Mouse (Mus musculus): Measurements from ENCODE around the gene Gfod2. TPM values are rescaled to one million over a fixed set of nuclear protein-coding genes. Genes with fewer than 3 reads are reported as not detected.

Gene Gfod2
- 38.0 and 49.3 TPM in 2 replicates for polyA plus RNA-seq (2014; fragmentation: Nextera tagmentation; extraction: Ambion mirVana)

GRCm38 (mm10) chr8:105758277-105759108, at the start of gene Gfod2:
TSS of gene Gfod2 (minus strand) at chr8:105758664.
- Histone ChIP-seq H3K9me3 (ENCODE audit: control insufficient read depth, low read length) (no peaks in the 10 kb centered on the region), H3K9ac (ENCODE audit: low read length) (peak within 1 kb of the TSS; percentile 91), H3K4me3 (ENCODE audit: low read depth, low read length) (peak within 1 kb of the TSS; percentile 90), H3K4me1 (replicated peaks; ENCODE audit: control insufficient read depth, insufficient read depth, low read length) (peaks cover 2% of the 10 kb centered on the region; the same call in 1 of the 2 replicates), H3K27ac (ENCODE audit: low read depth, low read length) (peak within 1 kb of the TSS; percentile 66; the same call in 1 of the 2 replicates), H3K27me3 (ENCODE audit: control insufficient read depth, insufficient read depth, low read length) (no peaks in the 10 kb centered on the region), H3K4me2 (ENCODE audit: low read depth, low read length, severe bottlenecking) (peak within 1 kb of the TSS; percentile 80), H3K36me3 (ENCODE audit: control insufficient read depth, insufficient read depth, low read length) (no peaks in the 10 kb centered on the region)
- peak; percentile 99 for DNase-seq (ENCODE audit: low spot score)
- peak; percentile 97 for ATAC-seq (replicated peaks; ENCODE audit: low FRiP score)
- 4% methylated on average over 57 of the region's 57 CpGs for WGBS

GRCm38 (mm10) chr8:105807766-105808165, 49.3 kb upstream of the Gfod2 start:
- no peak overlapping the region for H3K27ac ChIP-seq (ENCODE audit: low read depth, low read length)
- no peaks in the 10 kb centered on the region for H3K36me3 ChIP-seq (ENCODE audit: control insufficient read depth, insufficient read depth, low read length)
- H3K9ac ChIP-seq (ENCODE audit: low read length) = no peak overlapping the region
- no peaks in the 10 kb centered on the region for H3K4me1 ChIP-seq (replicated peaks; ENCODE audit: control insufficient read depth, insufficient read depth, low read length)
- no peak overlapping the region for H3K4me3 ChIP-seq (ENCODE audit: low read depth, low read length)
- WGBS = 91% methylated on average over 5 of the region's 5 CpGs
- no peak overlapping the region for H3K4me2 ChIP-seq (ENCODE audit: low read depth, low read length, severe bottlenecking)
- DNase-seq (ENCODE audit: low spot score) (no peak), ATAC-seq (replicated peaks; ENCODE audit: low FRiP score) (no peak)
- H3K27me3 ChIP-seq (ENCODE audit: control insufficient read depth, insufficient read depth, low read length) = no peaks in the 10 kb centered on the region
- no peaks in the 10 kb centered on the region for H3K9me3 ChIP-seq (ENCODE audit: control insufficient read depth, low read length)

GRCm38 (mm10) chr8:105805964-105806363, 47.5 kb upstream of the Gfod2 start:
- WGBS = 90% methylated on average over 1 of the region's 1 CpGs

GRCm38 (mm10) chr8:105805346-105805745, 46.9 kb upstream of the Gfod2 start:
- 86% methylated on average over 3 of the region's 3 CpGs for WGBS
- Histone ChIP-seq H3K4me1 (replicated peaks; ENCODE audit: control insufficient read depth, insufficient read depth, low read length) (no peaks in the 10 kb centered on the region), H3K9me3 (ENCODE audit: control insufficient read depth, low read length) (no peaks in the 10 kb centered on the region), H3K27ac (ENCODE audit: low read depth, low read length) (no peak overlapping the region), H3K36me3 (ENCODE audit: control insufficient read depth, insufficient read depth, low read length) (no peaks in the 10 kb centered on the region), H3K9ac (ENCODE audit: low read length) (no peak overlapping the region), H3K27me3 (ENCODE audit: control insufficient read depth, insufficient read depth, low read length) (no peaks in the 10 kb centered on the region), H3K4me3 (ENCODE audit: low read depth, low read length) (no peak overlapping the region), H3K4me2 (ENCODE audit: low read depth, low read length, severe bottlenecking) (no peak overlapping the region)
- DNase-seq (ENCODE audit: low spot score) (no peak), ATAC-seq (replicated peaks; ENCODE audit: low FRiP score) (no peak)

More at GRCm38 (mm10) chr8:105805964-105806363, 47.5 kb upstream of the Gfod2 start:
- Histone ChIP-seq H3K9me3 (ENCODE audit: control insufficient read depth, low read length) (no peaks in the 10 kb centered on the region), H3K27me3 (ENCODE audit: control insufficient read depth, insufficient read depth, low read length) (no peaks in the 10 kb centered on the region), H3K4me2 (ENCODE audit: low read depth, low read length, severe bottlenecking) (no peak overlapping the region), H3K27ac (ENCODE audit: low read depth, low read length) (no peak overlapping the region), H3K36me3 (ENCODE audit: control insufficient read depth, insufficient read depth, low read length) (no peaks in the 10 kb centered on the region), H3K4me1 (replicated peaks; ENCODE audit: control insufficient read depth, insufficient read depth, low read length) (no peaks in the 10 kb centered on the region), H3K9ac (ENCODE audit: low read length) (no peak overlapping the region), H3K4me3 (ENCODE audit: low read depth, low read length) (no peak overlapping the region)
- ATAC-seq (replicated peaks; ENCODE audit: low FRiP score) (no peak), DNase-seq (ENCODE audit: low spot score) (no peak)

GRCm38 (mm10) chr8:105804797-105805196, 46.3 kb upstream of the Gfod2 start:
- Histone ChIP-seq H3K4me3 (ENCODE audit: low read depth, low read length) (no peak overlapping the region), H3K9me3 (ENCODE audit: control insufficient read depth, low read length) (no peaks in the 10 kb centered on the region), H3K9ac (ENCODE audit: low read length) (no peak overlapping the region), H3K27me3 (ENCODE audit: control insufficient read depth, insufficient read depth, low read length) (no peaks in the 10 kb centered on the region), H3K4me2 (ENCODE audit: low read depth, low read length, severe bottlenecking) (no peak overlapping the region), H3K4me1 (replicated peaks; ENCODE audit: control insufficient read depth, insufficient read depth, low read length) (no peaks in the 10 kb centered on the region), H3K27ac (ENCODE audit: low read depth, low read length) (no peak overlapping the region), H3K36me3 (ENCODE audit: control insufficient read depth, insufficient read depth, low read length) (no peaks in the 10 kb centered on the region)
- DNase-seq (ENCODE audit: low spot score) (no peak), ATAC-seq (replicated peaks; ENCODE audit: low FRiP score) (no peak)
- WGBS = 93% methylated on average over 7 of the region's 7 CpGs

- 92% methylated on average over 6 of the region's 6 CpGs for WGBS
- H3K27ac ChIP-seq (ENCODE audit: low read depth, low read length) = no peak overlapping the region
- ATAC-seq (replicated peaks; ENCODE audit: low FRiP score) (no peak), DNase-seq (ENCODE audit: low spot score) (no peak)
- no peaks in the 10 kb centered on the region for H3K27me3 ChIP-seq (ENCODE audit: control insufficient read depth, insufficient read depth, low read length)
- no peaks in the 10 kb centered on the region for H3K4me1 ChIP-seq (replicated peaks; ENCODE audit: control insufficient read depth, insufficient read depth, low read length)
- H3K9me3 ChIP-seq (ENCODE audit: control insufficient read depth, low read length) = no peaks in the 10 kb centered on the region
- no peak overlapping the region for H3K9ac ChIP-seq (ENCODE audit: low read length)
- no peaks in the 10 kb centered on the region for H3K36me3 ChIP-seq (ENCODE audit: control insufficient read depth, insufficient read depth, low read length)
- no peak overlapping the region for H3K4me3 ChIP-seq (ENCODE audit: low read depth, low read length)
- no peak overlapping the region for H3K4me2 ChIP-seq (ENCODE audit: low read depth, low read length, severe bottlenecking)
Measured at GRCm38 (mm10) chr8:105801153-105801904, 42.9 kb upstream of the Gfod2 start.

DNA sequence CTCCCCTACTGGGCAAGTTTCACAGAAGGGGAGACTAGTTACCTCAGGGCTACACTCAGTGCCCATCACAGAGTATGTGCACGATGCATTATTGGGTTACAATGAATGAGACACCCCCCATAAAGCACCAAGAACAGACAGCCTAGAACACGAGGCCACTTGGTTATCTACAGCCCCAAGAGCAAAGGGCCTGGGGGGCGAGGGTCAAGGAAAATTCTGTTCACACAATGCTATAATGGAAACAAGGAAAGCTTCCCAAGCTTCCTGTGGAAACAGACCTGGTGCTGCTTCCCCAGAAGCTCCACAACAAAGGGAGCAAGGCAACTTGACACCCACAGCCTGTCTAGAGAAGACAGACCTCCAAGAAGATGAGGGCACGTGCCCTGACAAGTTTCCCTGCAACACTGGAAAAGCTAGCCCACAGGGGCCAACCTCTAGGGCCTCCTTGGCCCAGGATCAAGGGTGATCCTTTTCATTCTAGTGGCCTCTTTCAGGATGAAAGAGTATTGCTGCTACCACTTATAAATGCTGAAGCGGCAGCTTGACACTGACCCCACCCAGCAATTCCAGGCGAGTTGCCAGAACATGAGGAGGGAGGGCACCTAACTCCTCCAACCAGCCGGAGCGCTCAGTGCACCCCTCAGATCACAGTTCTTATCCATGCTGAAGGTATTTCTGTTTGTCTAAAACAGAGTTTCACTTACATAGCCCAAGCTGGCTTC, 40.8 kb upstream of the Gfod2 start:
- no peak overlapping the region for H3K4me3 ChIP-seq (ENCODE audit: low read depth, low read length)
- 79% methylated on average over 8 of the region's 8 CpGs for WGBS
- H3K27ac ChIP-seq (ENCODE audit: low read depth, low read length) = no peak overlapping the region
- DNase-seq (ENCODE audit: low spot score) = no peak
- no peaks in the 10 kb centered on the region for H3K36me3 ChIP-seq (ENCODE audit: control insufficient read depth, insufficient read depth, low read length)
- no peak for ATAC-seq (replicated peaks; ENCODE audit: low FRiP score)
- H3K9me3 ChIP-seq (ENCODE audit: control insufficient read depth, low read length) = no peaks in the 10 kb centered on the region
- no peak overlapping the region for H3K4me2 ChIP-seq (ENCODE audit: low read depth, low read length, severe bottlenecking)
- no peaks in the 10 kb centered on the region for H3K4me1 ChIP-seq (replicated peaks; ENCODE audit: control insufficient read depth, insufficient read depth, low read length)
- no peaks in the 10 kb centered on the region for H3K27me3 ChIP-seq (ENCODE audit: control insufficient read depth, insufficient read depth, low read length)
- H3K9ac ChIP-seq (ENCODE audit: low read length) = no peak overlapping the region

- Histone ChIP-seq H3K4me2 (ENCODE audit: low read depth, low read length, severe bottlenecking) (no peak overlapping the region), H3K27ac (ENCODE audit: low read depth, low read length) (no peak overlapping the region), H3K27me3 (ENCODE audit: control insufficient read depth, insufficient read depth, low read length) (no peaks in the 10 kb centered on the region), H3K4me3 (ENCODE audit: low read depth, low read length) (no peak overlapping the region), H3K4me1 (replicated peaks; ENCODE audit: control insufficient read depth, insufficient read depth, low read length) (no peaks in the 10 kb centered on the region), H3K9ac (ENCODE audit: low read length) (no peak overlapping the region), H3K36me3 (ENCODE audit: control insufficient read depth, insufficient read depth, low read length) (no peaks in the 10 kb centered on the region), H3K9me3 (ENCODE audit: control insufficient read depth, low read length) (no peaks in the 10 kb centered on the region)
- no peak for DNase-seq (ENCODE audit: low spot score)
- ATAC-seq (replicated peaks; ENCODE audit: low FRiP score) = no peak
- WGBS = 95% methylated on average over 5 of the region's 5 CpGs
Measured at GRCm38 (mm10) chr8:105798408-105798807, 39.9 kb upstream of the Gfod2 start.
